Mouse (Mus musculus): Measurements from ENCODE around the gene Prss44. TPM values are rescaled to one million over a fixed set of nuclear protein-coding genes. Genes with fewer than 3 reads are reported as not detected.

Gene Prss44
- total RNA-seq, 2 experiments from 2014 or later = not detected

GRCm38 (mm10) chr9:110826390-110826789 is 12.6 kb downstream of the Prss44 start, which contains the start of gene Prss43:
TSS of gene Prss43 (plus strand) at chr9:110826690.
- DNase-seq (ENCODE audit: low spot score in 2 of 2) = no peak

GRCm38 (mm10) chr9:110833021-110833420 is 19.2 kb downstream of the Prss44 start:
- DNase-seq (ENCODE audit: low spot score in 2 of 2) = no peak

GRCm38 (mm10) chr9:110834411-110834810 is 20.6 kb downstream of the Prss44 start, which contains the start of gene Prss45:
TSS of gene Prss45 (plus strand) at chr9:110834588.
- DNase-seq (ENCODE audit: low spot score in 2 of 2) = no peak

- DNase-seq (ENCODE audit: low spot score in 2 of 2) = no peak
Observed at GRCm38 (mm10) chr9:110834961-110835360, 21.2 kb downstream of the Prss44 start.

GRCm38 (mm10) chr9:110836112-110836511 is 22.3 kb downstream of the Prss44 start:
- peak in 1 of 2 experiments; percentile 8 for DNase-seq (ENCODE audit: low spot score in 2 of 2)

GRCm38 (mm10) chr9:110840905-110841304 is 27.1 kb downstream of the Prss44 start:
- no peak for DNase-seq (ENCODE audit: low spot score in 2 of 2)

- no peak for DNase-seq (ENCODE audit: low spot score in 2 of 2)
Observed at GRCm38 (mm10) chr9:110841438-110841837, 27.6 kb downstream of the Prss44 start.

- DNase-seq (ENCODE audit: low spot score in 2 of 2) = no peak
Observed at GRCm38 (mm10) chr9:110844206-110844605, 30.4 kb downstream of the Prss44 start, which contains the start of gene Prss46. TSS of gene Prss46 (plus strand) at chr9:110844506.

GRCm38 (mm10) chr9:110849162-110849561 is 35.4 kb downstream of the Prss44 start:
- DNase-seq (ENCODE audit: low spot score in 2 of 2) = no peak

GRCm38 (mm10) chr9:110855903-110856302 is 42.1 kb downstream of the Prss44 start:
- no peak for DNase-seq (ENCODE audit: low spot score in 2 of 2)

- no peak for DNase-seq (ENCODE audit: low spot score in 2 of 2)
Observed at GRCm38 (mm10) chr9:110856920-110857319, 43.1 kb downstream of the Prss44 start.

GRCm38 (mm10) chr9:110857781-110858472 is 44.1 kb downstream of the Prss44 start, which contains the start of gene Prss50:
TSS of gene Prss50 (plus strand) at chr9:110857967.
- no peak for DNase-seq (ENCODE audit: low spot score in 2 of 2)

GRCm38 (mm10) chr9:110858523-110858922 is 44.7 kb downstream of the Prss44 start:
- no peak for DNase-seq (ENCODE audit: low spot score in 2 of 2)

- DNase-seq (ENCODE audit: low spot score in 2 of 2) = no peak
Observed at GRCm38 (mm10) chr9:110858967-110859596, 45.3 kb downstream of the Prss44 start.

- DNase-seq (ENCODE audit: low spot score in 2 of 2) = peak; percentile 70 to 72
Observed at GRCm38 (mm10) chr9:110871030-110871429, 57.2 kb downstream of the Prss44 start.

Other genes with a start within 250 kb of the Prss44 start
- gene Nradd, start 189.5 kb upstream of the Prss44 start, total RNA-seq (2021) = 1 to 10 TPM; 2.2 to 2.9 TPM
- 10 to 100 TPM in 1 of 2 experiments, 1 to 10 TPM in 1; 9.6 to 12.2 TPM for gene Nbeal2, start 159.8 kb upstream of the Prss44 start, total RNA-seq (2021)
- gene Ccdc12, start 157.5 kb upstream of the Prss44 start, total RNA-seq (2021) = 10 to 100 TPM; 47.2 to 53.9 TPM
- not detected for gene Myl3, start 72.1 kb upstream of the Prss44 start, total RNA-seq (2021)
- 1 to 10 TPM; 5.3 to 6.9 TPM for gene Pth1r, start 66.8 kb upstream of the Prss44 start, total RNA-seq (2021)
- gene Prss42, start 15.8 kb upstream of the Prss44 start, total RNA-seq (2021) = not detected
- under 1 TPM in 1 of 2 experiments, not detected in 1; 0.28 TPM for gene Prss43, start 12.7 kb downstream of the Prss44 start, total RNA-seq (2021)
- gene Prss45, start 20.6 kb downstream of the Prss44 start, total RNA-seq (2021) = under 1 TPM; 0.47 to 0.60 TPM
- gene Prss46, start 30.5 kb downstream of the Prss44 start, total RNA-seq (2021) = not detected
- gene Prss50, start 44.0 kb downstream of the Prss44 start, total RNA-seq (2021) = 1 to 10 TPM; 1.1 to 2.1 TPM
- 10 to 100 TPM; 10.6 to 14.2 TPM for gene Als2cl, start 65.9 kb downstream of the Prss44 start, total RNA-seq (2021)
- gene Tmie, start 66.1 kb downstream of the Prss44 start, total RNA-seq (2021) = 1 to 10 TPM; 3.2 to 4.3 TPM
- not detected for gene Fam240a, start 102.9 kb downstream of the Prss44 start, total RNA-seq (2021)
- under 1 TPM; 0.26 to 0.52 TPM for gene Tdgf1, start 132.2 kb downstream of the Prss44 start, total RNA-seq (2021)
- 1 to 10 TPM in 1 of 2 experiments, under 1 TPM in 1; 0.88 to 1.2 TPM for gene Lrrc2, start 137.6 kb downstream of the Prss44 start, total RNA-seq (2021)
- under 1 TPM; 0.37 to 0.79 TPM for gene Rtp3, start 176.6 kb downstream of the Prss44 start, total RNA-seq (2021)
- under 1 TPM in 1 of 2 experiments, not detected in 1; 0.72 TPM for gene Ltf, start 205.3 kb downstream of the Prss44 start, total RNA-seq (2021)
- 1 to 10 TPM in 1 of 2 experiments, under 1 TPM in 1; 0.82 to 1.2 TPM for gene Ccrl2, start 243.5 kb downstream of the Prss44 start, total RNA-seq (2021)

Measured in left cerebral cortex, adult 18-20 months (tissue).